Mouse (Mus musculus) bone marrow macrophage, adult 2 months (primary cell): ENCODE data around the gene Polr2g.

ENCODE experiments used
- CTCF ChIP-seq: IDR thresholded peaks from 2 replicates; pipeline ENCODE4 v1.5.1; 2012; ENCODE audit warnings: low read depth, mild to moderate bottlenecking, low read length, moderate library complexity
- POLR2A ChIP-seq: IDR thresholded peaks from 2 replicates; pipeline ENCODE4 v1.6.1; 2012; ENCODE audit warnings: mild to moderate bottlenecking, low read depth, low read length, borderline replicate concordance

DNA sequence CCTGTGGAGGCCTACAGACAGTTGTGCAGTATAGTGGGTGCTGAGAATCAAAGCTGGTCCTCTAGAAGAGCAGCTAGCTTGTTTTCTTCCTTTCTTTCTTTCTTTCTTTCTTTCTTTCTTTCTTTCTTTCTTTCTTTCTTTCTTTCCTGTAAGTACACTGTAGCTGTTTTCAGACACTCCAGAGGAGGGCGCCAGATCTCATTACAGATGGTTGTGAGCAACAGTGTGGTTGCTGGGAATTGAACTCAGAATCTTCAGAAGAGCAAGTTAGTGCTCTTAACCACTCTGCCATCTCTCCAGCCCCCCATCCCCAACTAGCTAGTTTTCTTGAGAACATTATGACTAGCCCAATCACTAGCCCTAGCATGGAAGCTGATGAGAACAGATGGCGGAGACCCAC lies 37.6 kb downstream of the Polr2g start:
- TF ChIP-seq POLR2A (no peak), CTCF (no peak)
